Mouse (Mus musculus): Measurements from ENCODE around the gene Ripor1.

- TF ChIP-seq CTCF (conservative IDR thresholded peaks at IDR 0.05 in 1 of 2, IDR thresholded peaks at IDR 0.05 in 1 of 2; ENCODE audit: low read depth in 2 of 2, low read length in 2 of 2) (no peak), KAT2A (IDR thresholded peaks at IDR 0.05; ENCODE audit: insufficient replicate concordance, low read length) (no peak), RCOR1 (conservative IDR thresholded peaks at IDR 0.05; ENCODE audit: low read depth, low read length) (no peak), POLR2A (IDR thresholded peaks at IDR 0.05; ENCODE audit: low read depth, low read length) (no peak)
Measured at GRCm38 (mm10) chr8:105579719-105580118, 25.3 kb upstream of the Ripor1 start.

All from CH12.LX (cell line).